Mouse (Mus musculus) cerebellum, adult 2 months (tissue): ENCODE data around the gene Sdhaf2.

ENCODE experiments used
- CTCF ChIP-seq: fragments of 200-500 bp; IDR thresholded peaks from 2 replicates; pipeline ENCODE4 v1.5.1; 2011; ENCODE audit warnings: low read depth, mild to moderate bottlenecking, control low read depth, low read length, moderate library complexity, borderline replicate concordance; ENCODE audit not compliant: insufficient read depth
- POLR2A ChIP-seq: fragments of 200-500 bp; IDR thresholded peaks from 2 replicates; pipeline ENCODE4 v1.6.1; 2011; ENCODE audit warnings: low read length, control low read depth, borderline replicate concordance; ENCODE audit not compliant: insufficient read depth

DNA sequence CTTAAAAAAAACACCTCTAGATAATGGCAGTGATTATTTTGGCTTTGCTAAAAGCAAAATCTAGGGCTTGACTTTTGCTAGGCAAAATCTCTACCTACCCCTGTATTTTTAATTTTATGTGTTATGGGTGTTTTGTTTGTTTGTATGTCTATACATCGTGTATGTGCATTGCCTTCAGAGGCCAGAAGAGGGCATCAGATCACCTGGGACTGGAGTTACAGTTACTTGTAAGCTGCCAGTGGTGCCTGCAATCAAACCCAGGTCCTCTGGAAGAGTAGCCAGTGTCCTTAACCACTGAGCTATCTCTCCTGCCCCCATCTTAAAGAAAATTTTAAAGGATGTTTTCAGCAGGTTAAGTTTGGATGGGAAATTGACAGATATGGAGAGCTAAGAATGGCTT is 4.1 kb upstream of the Sdhaf2 start:
- TF ChIP-seq POLR2A (no peak), CTCF (no peak)
